Mouse (Mus musculus) gastrocnemius, postnatal 25 days (tissue): Measurements from ENCODE around the gene Calhm3. TPM values are rescaled to one million over a fixed set of nuclear protein-coding genes. Genes with fewer than 3 reads are reported as not detected.
"Not testable (repeated sequence)": the region's sequence is repeated elsewhere in the genome, so short reads cannot be mapped to it uniquely, and the experiment has no call there.

Source experiments
- DNase-seq: peaks from one replicate; pipeline ENCODE4 v3.0.0; 2022
- total RNA-seq, 2 experiments: library from RNA; stranded (reverse); gene quantifications; 1 replicate in 1 of 2; 2 replicates in 1 of 2; pipeline ENCODE4 v1.2.3; 2021

Calhm3 gene
- total RNA-seq, 2 experiments from 2014 or later: not detected

- DNase-seq: no peak
Observed at GRCm38 (mm10) chr19:47167617-47168214, 10.2 kb upstream of the Calhm3 start.

DNA sequence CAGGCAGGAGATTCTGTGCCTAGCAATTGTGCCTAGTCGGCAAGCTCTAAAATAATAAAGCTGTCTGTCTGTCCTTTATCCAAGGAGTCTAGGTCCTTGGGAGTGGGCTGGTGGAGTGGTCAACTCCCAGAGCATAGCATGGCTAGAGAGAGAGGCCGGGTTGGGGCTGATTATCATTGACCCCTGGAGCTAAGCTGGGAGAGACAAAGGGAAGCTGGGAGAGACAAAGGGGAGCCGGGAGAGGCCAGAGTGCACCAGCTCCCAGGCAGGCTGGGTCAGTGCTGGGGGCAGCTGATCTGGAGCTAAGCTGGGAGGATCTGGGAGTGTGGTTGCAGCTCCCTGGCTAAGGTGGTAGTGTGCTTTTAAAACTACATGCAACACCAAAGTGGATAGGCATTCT is 9.2 kb upstream of the Calhm3 start:
- no peak for DNase-seq

GRCm38 (mm10) chr19:47163176-47163744 is 5.7 kb upstream of the Calhm3 start:
- peak; percentile 22 for DNase-seq

DNA sequence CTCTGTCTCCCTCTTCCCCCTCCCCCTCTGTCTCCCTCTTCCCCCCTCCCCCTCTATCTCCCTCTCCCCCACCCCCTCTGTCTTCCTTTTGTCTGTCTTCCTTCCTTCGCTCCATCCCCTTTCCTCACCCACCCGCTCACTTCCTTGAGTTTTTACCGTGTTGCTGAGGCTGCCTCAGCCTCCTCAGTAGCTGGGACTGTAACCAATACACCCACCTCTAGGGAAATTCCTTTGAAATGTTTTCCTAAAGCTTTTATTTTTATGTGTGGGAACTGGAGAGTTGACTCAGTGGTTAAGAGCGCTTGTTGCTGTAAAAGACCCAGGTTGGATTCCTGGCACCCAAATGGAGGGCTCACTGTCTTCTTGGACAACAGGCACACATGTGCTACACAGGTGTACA is 4.1 kb upstream of the Calhm3 start:
- DNase-seq: no peak

DNA sequence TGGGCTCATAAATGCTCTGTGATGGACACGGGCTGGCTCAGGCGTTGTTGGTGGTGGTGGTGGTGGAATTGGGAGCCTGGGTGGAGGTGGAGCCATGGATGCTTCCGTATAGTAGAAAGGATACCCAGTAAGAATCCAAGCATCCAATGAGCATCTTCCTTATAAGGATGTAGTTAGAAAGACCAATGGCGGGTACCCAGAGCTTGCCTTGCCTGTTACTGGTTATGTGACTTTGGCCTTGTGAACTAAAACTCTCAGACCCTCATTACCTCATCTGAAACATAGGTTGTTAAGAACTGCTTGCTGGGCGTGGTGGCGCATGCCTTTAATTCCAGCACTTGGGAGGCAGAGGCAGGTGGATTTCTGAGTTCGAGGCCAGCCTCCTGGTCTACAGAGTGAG is 3.8 kb downstream of the Calhm3 start:
- no peak for DNase-seq

GRCm38 (mm10) chr19:47152062-47152369 is 5.5 kb downstream of the Calhm3 start:
- no peak for DNase-seq

DNA sequence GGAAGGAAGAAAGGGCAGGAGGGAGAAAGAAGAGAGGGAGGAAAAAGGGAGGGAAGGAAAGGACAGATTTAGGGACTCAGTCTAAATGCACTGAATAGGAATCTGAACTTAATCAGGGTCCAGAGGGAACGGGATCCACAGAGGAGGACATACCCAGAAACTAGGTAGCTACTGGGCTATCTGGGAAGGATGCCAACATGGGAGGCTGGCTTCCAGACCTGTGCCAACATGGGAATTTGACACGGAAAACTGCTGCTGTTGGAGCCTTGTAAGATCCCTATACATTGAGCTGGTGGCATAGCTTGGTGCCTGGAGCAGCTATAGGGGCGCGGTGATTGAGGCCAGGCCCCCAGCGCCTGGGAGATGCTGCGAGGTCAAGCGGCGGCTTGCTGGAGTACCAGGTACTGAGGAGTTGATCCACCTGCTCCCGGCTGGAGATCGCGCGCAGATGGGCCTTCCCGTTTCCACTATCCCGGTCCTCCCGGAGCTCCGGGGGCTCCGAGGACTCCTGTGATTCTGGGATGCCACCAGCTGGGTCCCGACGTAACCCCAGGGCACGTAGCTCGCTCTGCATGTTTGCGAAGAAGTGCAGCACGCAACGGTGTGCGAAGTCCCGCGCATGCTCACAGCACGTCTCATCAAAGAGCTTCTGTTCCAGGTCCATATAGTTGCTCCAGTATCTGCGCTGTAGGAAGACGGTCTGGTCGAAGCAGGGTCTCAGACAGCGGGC is 6.1 kb downstream of the Calhm3 start:
- no peak for DNase-seq

DNA sequence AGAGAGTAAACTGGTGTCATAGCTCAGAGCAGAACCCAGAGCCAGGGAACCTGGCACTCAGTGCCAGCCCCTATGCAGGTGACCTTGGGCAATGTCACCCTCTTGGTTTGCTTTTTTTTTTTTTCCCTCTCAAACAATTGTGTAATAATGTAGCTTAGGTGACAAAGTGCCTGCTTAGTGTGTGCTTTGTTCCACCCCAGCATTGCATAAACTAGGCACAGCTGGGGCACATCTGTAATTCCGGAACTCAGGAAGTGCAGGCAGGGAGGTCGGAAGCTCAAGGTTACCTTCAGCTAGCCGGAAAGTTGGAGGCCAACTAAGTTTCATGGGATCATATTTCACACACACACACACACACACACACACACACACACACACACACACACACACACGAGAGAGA is 7.7 kb downstream of the Calhm3 start:
- no peak for DNase-seq

DNA sequence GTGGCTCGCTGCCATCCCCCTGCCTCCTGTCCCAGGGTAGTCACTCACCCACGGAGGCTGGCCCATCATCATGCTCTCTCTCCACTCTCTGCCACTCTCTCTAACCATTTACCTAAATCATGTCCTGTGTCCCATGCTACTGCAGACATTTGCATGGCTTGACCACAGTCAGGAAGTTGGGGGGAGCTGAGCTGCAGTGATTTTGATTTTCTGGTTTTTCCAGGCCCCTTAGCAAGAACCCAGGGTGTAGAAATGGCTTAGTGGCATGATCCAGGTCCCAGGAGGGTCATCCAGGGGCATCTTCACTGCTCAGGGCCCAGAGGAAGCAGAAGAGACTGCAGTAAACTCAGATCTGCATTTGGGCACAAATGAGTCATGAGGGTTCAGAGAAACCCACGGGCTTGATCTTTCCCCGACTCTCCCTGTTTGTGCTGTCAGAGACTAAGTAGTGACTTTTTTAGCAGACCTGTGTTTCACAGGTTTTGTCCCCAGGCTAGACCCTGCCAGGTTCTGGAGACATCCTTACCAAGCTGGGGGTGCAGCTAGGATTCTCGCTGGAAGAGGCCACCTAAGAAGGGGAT is 9.2 kb downstream of the Calhm3 start:
- DNase-seq: no peak

DNA sequence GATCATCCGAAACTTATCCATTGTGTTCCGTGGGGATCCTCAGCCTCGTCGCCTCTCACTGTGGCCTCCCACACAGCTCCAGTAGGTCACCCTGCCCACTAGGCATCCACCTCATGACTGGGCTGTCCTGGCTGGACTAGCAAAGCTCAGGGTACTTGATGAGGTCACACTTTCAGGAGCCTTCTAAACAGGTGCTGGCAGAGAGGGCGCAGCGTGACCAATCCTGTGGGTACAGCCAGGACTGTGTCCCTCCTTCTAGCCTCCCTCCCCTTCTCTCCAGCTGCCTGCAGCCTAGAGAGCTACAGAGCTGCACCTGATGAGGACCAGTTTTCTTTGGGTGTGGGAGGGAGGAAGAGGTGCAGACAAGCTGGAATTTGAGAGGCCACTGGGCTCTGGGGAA is 13.4 kb downstream of the Calhm3 start, which contains the start of gene Calhm1:
TSS of gene Calhm1 (minus strand) at position 101 of the 400 bp plus-strand sequence.
- DNase-seq: no peak

DNA sequence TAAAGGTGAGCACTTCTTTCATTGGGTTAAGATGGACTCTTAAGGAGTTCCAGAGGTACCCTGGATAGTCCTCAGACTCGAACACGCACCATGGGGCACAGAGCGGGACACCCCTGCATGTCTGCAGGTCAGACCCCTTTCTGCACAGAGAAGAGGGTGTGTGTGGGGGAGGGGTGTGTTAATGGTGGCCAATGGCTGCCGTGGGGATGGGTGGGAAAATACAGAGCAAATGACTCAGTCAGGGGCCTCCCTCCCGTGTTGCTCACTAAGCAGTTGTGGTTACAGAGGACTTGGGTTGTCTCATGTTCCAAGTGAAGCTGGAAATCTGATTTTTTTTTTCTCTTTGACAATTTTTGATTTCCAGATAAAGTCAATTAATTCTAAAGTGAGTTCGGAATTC is 15.1 kb downstream of the Calhm3 start:
- DNase-seq: no peak

DNA sequence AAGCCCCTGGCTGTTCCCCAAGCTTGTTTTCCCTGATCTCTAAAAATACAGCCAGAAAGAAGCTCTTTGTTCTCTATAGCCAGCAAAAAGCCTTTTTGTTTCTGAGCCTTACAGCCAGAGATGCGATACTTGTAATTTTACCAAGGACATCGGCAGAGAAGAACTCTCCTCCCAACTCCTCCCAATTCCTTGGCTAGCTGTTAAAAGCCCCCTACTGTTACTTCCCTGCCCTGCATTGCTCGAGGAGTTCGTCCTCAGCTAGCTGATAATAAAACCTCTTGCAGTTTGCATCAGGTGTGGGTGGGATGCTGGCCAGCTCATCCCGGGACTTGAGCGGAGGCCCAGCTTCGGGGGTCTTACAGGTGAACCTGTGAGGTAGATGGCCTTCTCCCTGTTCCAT is 18.0 kb downstream of the Calhm3 start:
- not testable (repeated sequence) for DNase-seq

GRCm38 (mm10) chr19:47137771-47138421 is 19.7 kb downstream of the Calhm3 start, which contains the start of gene Calhm2:
TSS of gene Calhm2 (minus strand) at chr19:47138294.
- peak; percentile 64 for DNase-seq

DNA sequence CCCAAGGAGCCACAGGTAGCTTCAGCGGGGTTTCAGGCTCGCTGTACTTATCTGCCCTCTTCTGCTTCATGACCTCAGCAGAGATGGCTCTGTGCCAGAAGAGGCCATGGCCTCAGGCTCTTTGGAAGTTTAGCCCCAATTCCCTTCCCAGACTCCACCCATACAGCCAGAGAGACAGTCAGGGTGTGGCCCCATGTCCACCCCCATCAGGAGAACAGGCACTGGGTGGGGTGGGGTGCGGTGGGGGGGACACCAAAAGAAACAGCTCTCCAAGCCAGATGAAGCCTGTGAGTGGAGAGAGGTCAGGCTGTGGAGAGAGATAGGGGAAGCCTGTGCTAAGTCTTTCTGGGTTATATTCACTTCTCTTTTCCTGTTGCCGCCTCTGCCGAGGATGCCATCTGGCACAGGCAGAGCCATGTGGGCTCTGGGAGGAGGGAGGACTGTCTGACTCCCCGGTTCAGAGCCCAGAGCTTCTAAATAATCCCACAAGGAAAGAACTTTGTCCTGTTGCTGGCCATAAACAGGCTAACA is 20.4 kb downstream of the Calhm3 start:
- peak; percentile 71 for DNase-seq

DNA sequence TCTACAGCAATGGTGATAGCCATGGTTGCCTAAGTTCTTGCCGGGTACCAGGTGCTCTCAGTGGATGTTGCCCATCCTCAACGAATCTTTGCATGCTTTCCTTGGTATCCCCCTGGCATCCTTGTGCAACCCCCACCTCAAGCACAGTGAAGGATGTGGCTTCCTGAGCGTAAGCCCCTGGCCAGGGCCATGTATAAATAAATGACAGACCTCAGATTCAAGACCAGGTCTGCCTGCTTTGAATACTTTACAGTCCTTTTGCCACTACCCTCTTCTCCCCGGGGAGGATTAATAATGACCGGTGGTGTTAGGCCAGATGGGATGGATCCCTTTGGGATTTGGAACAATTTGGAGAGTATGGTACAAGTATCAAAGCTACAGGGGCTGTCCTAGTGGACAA is 21.4 kb downstream of the Calhm3 start:
- no peak for DNase-seq

GRCm38 (mm10) chr19:47135568-47135967 is 22.0 kb downstream of the Calhm3 start:
- DNase-seq: no peak

- DNase-seq: peak; percentile 29
Observed at GRCm38 (mm10) chr19:47133161-47133560, 24.4 kb downstream of the Calhm3 start.

DNA sequence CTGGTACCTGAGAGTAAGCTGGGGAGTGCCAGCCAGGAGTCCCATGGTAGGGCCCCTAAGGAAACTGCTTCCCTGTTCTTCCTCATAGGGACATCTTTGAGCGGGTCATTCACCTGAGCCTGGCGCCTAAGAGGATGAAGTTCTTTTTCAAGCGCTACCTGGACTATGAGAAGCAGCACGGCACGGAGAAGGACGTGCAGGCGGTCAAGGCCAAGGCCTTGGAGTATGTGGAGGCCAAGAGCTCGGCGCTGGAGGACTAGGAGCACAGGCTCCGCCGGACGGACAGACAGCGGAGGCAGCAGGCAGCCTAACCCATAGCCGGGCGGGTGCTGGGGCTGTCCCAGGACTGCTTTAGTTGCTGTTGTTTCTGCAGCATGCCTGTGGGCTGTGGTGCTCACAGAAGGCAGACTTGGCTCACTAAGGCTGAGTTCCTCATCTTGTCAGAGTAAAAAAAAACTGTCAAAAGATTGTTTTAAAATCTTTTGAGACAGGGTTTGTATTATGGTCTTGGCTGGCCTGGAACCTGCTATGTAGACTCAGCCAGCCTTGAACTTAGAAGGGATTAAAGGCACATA is 26.9 kb downstream of the Calhm3 start:
- DNase-seq: no peak

DNA sequence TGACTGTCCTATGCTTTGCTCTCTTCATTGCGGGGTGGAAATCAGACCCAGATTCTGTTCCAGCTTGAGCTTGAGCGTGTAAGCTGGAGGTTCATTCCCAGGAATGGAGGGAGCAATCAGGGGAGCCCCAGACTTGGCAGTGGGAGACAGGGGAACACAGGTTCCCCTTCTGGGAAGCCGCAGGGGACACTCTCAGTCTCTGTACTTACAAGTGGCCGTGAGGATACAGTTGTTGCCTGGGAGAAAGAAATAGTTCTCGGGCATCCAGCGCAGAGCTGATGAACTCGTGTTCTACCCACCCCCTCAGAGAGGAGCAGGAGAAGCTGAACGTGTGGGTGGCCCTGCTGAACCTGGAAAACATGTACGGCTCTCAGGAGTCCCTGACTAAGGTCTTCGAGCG is 28.7 kb downstream of the Calhm3 start:
- DNase-seq: no peak

DNA sequence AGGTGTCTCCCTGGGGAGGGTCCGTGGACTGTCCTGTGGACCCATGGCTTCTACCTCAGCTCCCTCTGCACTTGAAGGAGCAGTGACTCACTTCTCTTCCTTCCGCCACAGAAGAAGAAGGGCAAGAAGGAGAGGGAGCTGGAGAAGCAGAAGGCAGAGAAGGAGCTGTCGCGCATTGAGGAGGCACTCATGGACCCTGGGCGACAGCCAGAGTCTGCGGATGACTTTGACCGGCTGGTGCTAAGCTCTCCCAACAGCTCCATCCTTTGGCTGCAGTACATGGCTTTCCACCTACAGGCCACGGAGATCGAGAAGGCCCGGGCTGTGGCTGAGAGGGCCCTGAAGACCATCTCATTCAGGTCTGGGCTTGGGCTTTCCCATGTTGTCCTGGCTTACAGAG is 29.4 kb downstream of the Calhm3 start:
- no peak for DNase-seq

GRCm38 (mm10) chr19:47122802-47123201 is 34.8 kb downstream of the Calhm3 start:
- DNase-seq: no peak

DNA sequence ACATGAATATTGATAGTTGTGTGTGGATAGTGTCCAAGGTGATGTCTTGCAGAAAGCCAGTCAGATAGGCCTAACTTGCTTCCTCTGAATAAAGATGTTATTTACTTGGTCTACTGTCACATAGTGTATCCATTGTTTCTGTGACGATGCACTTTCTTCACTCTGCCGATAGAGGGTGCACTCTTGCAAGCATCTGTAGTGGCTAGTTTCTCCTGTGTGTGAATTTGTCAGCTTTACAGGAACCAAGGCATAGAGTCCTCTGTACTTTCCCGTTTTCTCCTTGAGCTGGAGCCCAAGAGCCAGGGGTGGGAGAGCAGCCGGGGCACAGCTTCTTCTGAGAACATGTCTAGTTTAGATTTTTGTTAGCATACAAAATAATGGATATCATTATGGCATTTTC is 36.5 kb downstream of the Calhm3 start:
- no peak for DNase-seq
